Mouse (Mus musculus): ENCODE data around the gene Nhlrc4. TPM values are rescaled to one million over a fixed set of nuclear protein-coding genes. Genes with fewer than 3 reads are reported as not detected.

Gene Nhlrc4
- polyA plus RNA-seq, 1 experiment from 2014 or later = not detected

GRCm38 (mm10) chr17:25916931-25917647, 27.7 kb downstream of the Nhlrc4 start:
- no peak for ATAC-seq (ENCODE audit: low FRiP score)
- no peak overlapping the region for H3K27ac ChIP-seq
- peaks cover 22% of the 10 kb centered on the region for H3K4me1 ChIP-seq
- 0 out of 2 replicates have a peak overlapping the region, but pooled peaks have one; percentile 78 for H3K4me2 ChIP-seq (replicated peaks)
- no peak overlapping the region for H3K4me3 ChIP-seq
- 89% methylated on average over 8 of the region's 8 CpGs for WGBS
- peaks cover 13% of the 10 kb centered on the region; the same call in 1 of the 2 replicates for H3K36me3 ChIP-seq
- H3K27me3 ChIP-seq = no peaks in the 10 kb centered on the region
- H3K9me3 ChIP-seq (replicated peaks) = no peaks in the 10 kb centered on the region
- no peak overlapping the region for H3K9ac ChIP-seq

GRCm38 (mm10) chr17:25914295-25914694, 30.5 kb downstream of the Nhlrc4 start:
- no peak for ATAC-seq (ENCODE audit: low FRiP score)
- peaks cover 19% of the 10 kb centered on the region for H3K36me3 ChIP-seq
- WGBS = 91% methylated on average over 4 of the region's 4 CpGs

GRCm38 (mm10) chr17:25913877-25914275, 30.9 kb downstream of the Nhlrc4 start:
- Histone ChIP-seq H3K9me3 (replicated peaks) (no peaks in the 10 kb centered on the region), H3K36me3 (peaks cover 19% of the 10 kb centered on the region), H3K27ac (no peak overlapping the region), H3K4me2 (replicated peaks) (no peak overlapping the region), H3K9ac (no peak overlapping the region), H3K27me3 (no peaks in the 10 kb centered on the region), H3K4me3 (no peak overlapping the region), H3K4me1 (peaks cover 18% of the 10 kb centered on the region)
- WGBS = 94% methylated on average over 1 of the region's 1 CpGs
- ATAC-seq (ENCODE audit: low FRiP score) = no peak

More at GRCm38 (mm10) chr17:25914295-25914694, 30.5 kb downstream of the Nhlrc4 start:
- Histone ChIP-seq H3K9ac (no peak overlapping the region), H3K4me2 (replicated peaks) (no peak overlapping the region), H3K27ac (no peak overlapping the region), H3K4me3 (no peak overlapping the region), H3K9me3 (replicated peaks) (no peaks in the 10 kb centered on the region), H3K27me3 (no peaks in the 10 kb centered on the region), H3K4me1 (peaks cover 19% of the 10 kb centered on the region)

- H3K36me3 ChIP-seq = peaks cover 19% of the 10 kb centered on the region
- no peak overlapping the region for H3K9ac ChIP-seq
- no peak overlapping the region for H3K4me3 ChIP-seq
- no peak overlapping the region for H3K27ac ChIP-seq
- H3K27me3 ChIP-seq = no peaks in the 10 kb centered on the region
- no peak overlapping the region for H3K4me2 ChIP-seq (replicated peaks)
- H3K9me3 ChIP-seq (replicated peaks) = no peaks in the 10 kb centered on the region
- ATAC-seq (ENCODE audit: low FRiP score) = no peak
- 91% methylated on average over 14 of the region's 14 CpGs for WGBS
- peaks cover 13% of the 10 kb centered on the region for H3K4me1 ChIP-seq
Measured at GRCm38 (mm10) chr17:25913186-25913876, 31.4 kb downstream of the Nhlrc4 start.

GRCm38 (mm10) chr17:25911816-25912215, 32.9 kb downstream of the Nhlrc4 start:
- Histone ChIP-seq H3K4me2 (replicated peaks) (no peak overlapping the region), H3K36me3 (peaks cover 11% of the 10 kb centered on the region), H3K27ac (no peak overlapping the region), H3K27me3 (no peaks in the 10 kb centered on the region), H3K9ac (no peak overlapping the region), H3K4me1 (no peaks in the 10 kb centered on the region; the same call in 1 of the 2 replicates), H3K9me3 (replicated peaks) (no peaks in the 10 kb centered on the region), H3K4me3 (no peak overlapping the region)
- 85% methylated on average over 4 of the region's 4 CpGs for WGBS
- no peak for ATAC-seq (ENCODE audit: low FRiP score)

- H3K27me3 ChIP-seq = no peaks in the 10 kb centered on the region
- no peak for ATAC-seq (ENCODE audit: low FRiP score)
- H3K9me3 ChIP-seq (replicated peaks) = no peaks in the 10 kb centered on the region
- H3K4me3 ChIP-seq = no peak overlapping the region
- H3K27ac ChIP-seq = no peak overlapping the region
- H3K4me1 ChIP-seq = no peaks in the 10 kb centered on the region
- H3K36me3 ChIP-seq = peaks cover 8% of the 10 kb centered on the region
- no peak overlapping the region for H3K4me2 ChIP-seq (replicated peaks)
- H3K9ac ChIP-seq = no peak overlapping the region
- 88% methylated on average over 2 of the region's 2 CpGs for WGBS
Measured at GRCm38 (mm10) chr17:25907640-25908039, 37.1 kb downstream of the Nhlrc4 start.

GRCm38 (mm10) chr17:25903061-25903460, 41.7 kb downstream of the Nhlrc4 start:
- H3K27me3 ChIP-seq = no peaks in the 10 kb centered on the region
- H3K4me2 ChIP-seq (replicated peaks) = no peak overlapping the region
- no peak overlapping the region for H3K9ac ChIP-seq
- no peak overlapping the region for H3K4me3 ChIP-seq
- no peaks in the 10 kb centered on the region for H3K4me1 ChIP-seq
- no peak overlapping the region for H3K27ac ChIP-seq
- H3K36me3 ChIP-seq = peaks cover 8% of the 10 kb centered on the region
- no peaks in the 10 kb centered on the region for H3K9me3 ChIP-seq (replicated peaks)
- WGBS = 90% methylated on average over 3 of the region's 3 CpGs
- ATAC-seq (ENCODE audit: low FRiP score) = no peak

- Histone ChIP-seq H3K36me3 (peaks cover 8% of the 10 kb centered on the region), H3K4me3 (no peak overlapping the region), H3K27ac (no peak overlapping the region), H3K4me1 (peaks cover 5% of the 10 kb centered on the region; the same call in 1 of the 2 replicates), H3K4me2 (replicated peaks) (no peak overlapping the region), H3K9me3 (replicated peaks) (no peaks in the 10 kb centered on the region), H3K9ac (no peak overlapping the region), H3K27me3 (no peaks in the 10 kb centered on the region)
- ATAC-seq (ENCODE audit: low FRiP score) = no peak
- 91% methylated on average over 1 of the region's 1 CpGs for WGBS
Measured at GRCm38 (mm10) chr17:25900193-25900592, 44.6 kb downstream of the Nhlrc4 start.

- no peaks in the 10 kb centered on the region for H3K27me3 ChIP-seq
- no peak overlapping the region for H3K27ac ChIP-seq
- ATAC-seq (ENCODE audit: low FRiP score) = no peak
- no peak overlapping the region for H3K4me2 ChIP-seq (replicated peaks)
- H3K4me3 ChIP-seq = no peak overlapping the region
- WGBS = 52% methylated on average over 12 of the region's 12 CpGs
- H3K36me3 ChIP-seq = peaks cover 7% of the 10 kb centered on the region
- H3K9ac ChIP-seq = no peak overlapping the region
- H3K4me1 ChIP-seq = peaks cover 9% of the 10 kb centered on the region; the same call in 1 of the 2 replicates
- no peaks in the 10 kb centered on the region for H3K9me3 ChIP-seq (replicated peaks)
Measured at GRCm38 (mm10) chr17:25895891-25896290, 48.9 kb downstream of the Nhlrc4 start.

GRCm38 (mm10) chr17:25895415-25895814, 49.3 kb downstream of the Nhlrc4 start:
- WGBS = 33% methylated on average over 2 of the region's 2 CpGs
- H3K36me3 ChIP-seq = peaks cover 3% of the 10 kb centered on the region
- no peak overlapping the region for H3K4me3 ChIP-seq
- ATAC-seq (ENCODE audit: low FRiP score) = no peak
- no peaks in the 10 kb centered on the region for H3K27me3 ChIP-seq
- peaks cover 9% of the 10 kb centered on the region; the same call in 1 of the 2 replicates for H3K4me1 ChIP-seq
- no peak overlapping the region for H3K4me2 ChIP-seq (replicated peaks)
- no peak overlapping the region for H3K27ac ChIP-seq
- H3K9me3 ChIP-seq (replicated peaks) = no peaks in the 10 kb centered on the region
- no peak overlapping the region for H3K9ac ChIP-seq

GRCm38 (mm10) chr17:25893975-25894617, 50.7 kb downstream of the Nhlrc4 start:
- Histone ChIP-seq H3K4me1 (peaks cover 9% of the 10 kb centered on the region; the same call in 1 of the 2 replicates), H3K9ac (no peak overlapping the region), H3K4me3 (no peak overlapping the region), H3K36me3 (peaks cover 6% of the 10 kb centered on the region), H3K4me2 (replicated peaks) (no peak overlapping the region), H3K27ac (peak overlapping the region; percentile 58; the same call in 1 of the 2 replicates), H3K9me3 (replicated peaks) (no peaks in the 10 kb centered on the region), H3K27me3 (no peaks in the 10 kb centered on the region)
- 31% methylated on average over 2 of the region's 2 CpGs for WGBS
- ATAC-seq (ENCODE audit: low FRiP score) = peak; percentile 85

Measured in hindbrain, embryonic 12.5 days (tissue).